Mouse (Mus musculus) stomach, postnatal 0 days (tissue): ENCODE measurements at regions not wholly inside any gene's neighbourhood (a gene's known extent, or its start where the extent isn't known, plus 50 kb on each side); places are given as distances from the start of the nearest gene placed in this dataset.

Experiments used
- CTCF ChIP-seq: IDR thresholded peaks from 2 replicates; pipeline ENCODE4 v1.5.1; 2016; ENCODE audit warnings: antibody characterized with exemption, low read depth, mild to moderate bottlenecking, moderate library complexity
- EP300 ChIP-seq: optimal IDR thresholded peaks from 2 replicates; pipeline ENCODE3; 2016; ENCODE audit warnings: antibody characterized with exemption

- no peak for TF ChIP-seq CTCF
- no peak for TF ChIP-seq EP300
Observed at GRCm38 (mm10) chr14:120603849-120604492, 125.7 kb downstream of the Rap2a start.
